Mouse (Mus musculus) subcutaneous adipose tissue, adult 2 months (tissue): ENCODE data around the gene Rhox12. TPM values are rescaled to one million over a fixed set of nuclear protein-coding genes. Genes with fewer than 3 reads are reported as not detected.

Source experiments
- polyA plus RNA-seq: library from polyadenylated mRNA; depleted of rRNA; stranded (reverse); fragments of >200 nt; gene quantifications from 2 replicates; pipeline ENCODE4 v1.2.3, GENCODE M21; 2012; ENCODE audit warnings: low replicate concordance; rRNA removed

Gene Rhox12
- not detected in 2 replicates for polyA plus RNA-seq

GRCm38 (mm10) chrX:38110807-38111206 is at the start of gene Rhox12:
Gene Rhox12, minus strand, starts transcription at chrX:38110907.

GRCm38 (mm10) chrX:38120982-38121381 is 10.3 kb upstream of the Rhox12 start, which contains the start of gene Rhox13:
Gene Rhox13, plus strand, starts transcription at chrX:38121219.

GRCm38 (mm10) chrX:38085041-38085440 is 25.7 kb downstream of the Rhox12 start, which contains the start of gene Rhox11:
Gene Rhox11, minus strand, starts transcription at chrX:38085141.

GRCm38 (mm10) chrX:38066175-38066574 is 44.5 kb downstream of the Rhox12 start, which contains the start of gene Rhox10:
Gene Rhox10, plus strand, starts transcription at chrX:38066475.

Other genes starting within 250 kb of the Rhox12 start
- not detected in 2 replicates for gene Rhox8, start 232.0 kb downstream of the Rhox12 start, polyA plus RNA-seq
- gene Rhox7b, start 213.7 kb downstream of the Rhox12 start, polyA plus RNA-seq = not detected in 2 replicates
- gene Rhox9, start 209.1 kb downstream of the Rhox12 start, polyA plus RNA-seq = not detected in 2 replicates
- gene Btg1-ps1, start 92.1 kb downstream of the Rhox12 start, polyA plus RNA-seq = not detected in 2 replicates
- not detected in 2 replicates for gene Btg1-ps2, start 67.8 kb downstream of the Rhox12 start, polyA plus RNA-seq
- gene Rhox10, start 44.4 kb downstream of the Rhox12 start, polyA plus RNA-seq = not detected in 2 replicates
- gene Rhox11, start 25.8 kb downstream of the Rhox12 start, polyA plus RNA-seq = not detected in 2 replicates
- gene Rhox13, start 10.3 kb upstream of the Rhox12 start, polyA plus RNA-seq = not detected in 2 replicates
- gene Zbtb33, start 78.9 kb upstream of the Rhox12 start, polyA plus RNA-seq = 4.1 and 6.1 TPM in 2 replicates
- 1.4 and 3.8 TPM in 2 replicates for gene Tmem255a, start 141.5 kb upstream of the Rhox12 start, polyA plus RNA-seq
- gene Atp1b4, start 205.3 kb upstream of the Rhox12 start, polyA plus RNA-seq = not detected in 2 replicates